Mouse (Mus musculus) embryonic facial prominence, embryonic 14.5 days (tissue): ENCODE measurements at regions not wholly inside any gene's neighbourhood (a gene's known extent, or its start where the extent isn't known, plus 50 kb on each side); places are given as distances from the start of the nearest gene placed in this dataset.
A peak's percentile ranks its signal among the peaks of the same experiment; 100 is the strongest.

Experiments
- ATAC-seq: fragments of 200-750 bp; cut with Nextera tagmentation; 2 replicates; pipeline ENCODE4 v1.8.0; 2017; ENCODE audit warnings: low read depth, moderate number of reproducible peaks, moderate TSS enrichment
- DNase-seq: peaks from one replicate; pipeline ENCODE4 v3.0.0-alpha.2; 2015; ENCODE audit warnings: low spot score
- H3K27ac ChIP-seq: fragments of 300-500 bp; sonication (generic); replicated peaks from 2 replicates; pipeline ENCODE4 v1.5.1; 2014; ENCODE audit warnings: low read depth, mild to moderate bottlenecking, low read length, moderate library complexity
- H3K27me3 ChIP-seq: fragments of 300-500 bp; sonication (generic); replicated peaks from 2 replicates; pipeline ENCODE4 v1.6.1; 2014; ENCODE audit warnings: low read length; ENCODE audit not compliant: control insufficient read depth, insufficient read depth
- H3K36me3 ChIP-seq: fragments of 300-500 bp; sonication (generic); 2 replicates; pipeline ENCODE4 v1.6.1; 2014; ENCODE audit warnings: low read length, mixed read lengths; ENCODE audit not compliant: control insufficient read depth, insufficient read depth
- H3K4me1 ChIP-seq: fragments of 300-500 bp; sonication (generic); 2 replicates; pipeline ENCODE4 v1.6.1; 2014; ENCODE audit warnings: antibody characterized with exemption, low read length; ENCODE audit not compliant: control insufficient read depth, insufficient read depth
- H3K4me2 ChIP-seq: fragments of 300-500 bp; sonication (generic); 2 replicates; pipeline ENCODE4 v1.6.1; 2014; ENCODE audit warnings: low read depth, mild to moderate bottlenecking, low read length, moderate library complexity, mixed read lengths
- H3K4me3 ChIP-seq: fragments of 300-500 bp; sonication (generic); 2 replicates; pipeline ENCODE4 v1.5.1; 2014; ENCODE audit warnings: low read depth, mild to moderate bottlenecking, low read length
- H3K9ac ChIP-seq: fragments of 300-500 bp; sonication (generic); 2 replicates; pipeline ENCODE4 v1.6.1; 2014; ENCODE audit warnings: low read depth, mild to moderate bottlenecking, low read length, moderate library complexity, mixed read lengths
- H3K9me3 ChIP-seq: fragments of 300-500 bp; sonication (generic); 2 replicates; pipeline ENCODE4 v1.6.1; 2016; ENCODE audit warnings: low read length; ENCODE audit not compliant: control insufficient read depth
- WGBS: fragments of 180-500 bp; shearing (Covaris S2); extraction: QIAGEN DNeasy Blood & Tissue Kit; methylation state at CpG from one replicate; pipeline ENCODE4 v1.1.7; 2014; 5-methylcytosine and 5-hydroxymethylcytosine counted together

DNA sequence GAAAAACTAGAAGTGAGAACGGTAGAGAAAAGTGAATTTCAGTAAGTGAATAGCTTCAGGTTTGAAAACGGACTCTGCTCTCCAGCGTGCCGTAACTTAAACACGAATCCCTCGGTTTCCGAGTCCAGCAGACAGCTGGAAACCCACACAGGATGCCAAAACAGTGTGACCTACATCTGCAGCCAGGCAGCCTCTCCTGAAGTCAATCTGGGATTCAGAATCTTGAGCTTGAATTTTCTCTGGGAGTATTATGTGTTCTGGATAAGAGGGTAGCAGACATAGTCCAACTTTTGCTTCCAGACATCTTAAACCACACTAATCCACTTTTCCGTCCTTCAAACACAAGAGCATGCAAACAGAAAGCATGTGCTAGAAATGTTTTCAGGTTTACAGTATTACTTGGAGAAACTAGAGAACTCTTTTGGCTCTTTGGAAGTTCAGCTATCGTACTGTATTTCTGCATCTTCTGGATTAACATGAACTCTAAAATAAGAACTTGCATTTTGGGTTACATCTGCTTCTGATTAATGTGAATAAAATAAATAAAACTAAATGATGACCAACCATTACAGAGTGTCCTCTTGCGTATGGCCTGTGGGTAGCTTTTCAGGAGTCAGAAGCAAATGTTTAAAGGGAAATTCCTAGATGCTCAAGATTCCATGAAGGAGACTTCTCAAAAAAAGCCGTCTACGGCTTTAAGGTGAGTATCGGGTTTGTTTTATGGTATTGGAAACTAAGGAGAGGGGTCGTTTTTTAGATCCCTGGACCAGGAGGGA is 89.4 kb upstream of the Spats2l start:
- Histone ChIP-seq H3K9ac (no peak overlapping the region), H3K27me3 (no peaks in the 10 kb centered on the region), H3K9me3 (no peaks in the 10 kb centered on the region), H3K4me3 (no peak overlapping the region), H3K27ac (peak overlapping the region; percentile 70), H3K4me2 (no peak overlapping the region), H3K4me1 (0 out of 2 replicates have a peak, but pooled peaks cover 6% of the 10 kb centered on the region), H3K36me3 (no peaks in the 10 kb centered on the region)
- ATAC-seq (peak; percentile 74), DNase-seq (peak; percentile 90)
- 36% methylated on average over 14 of the region's 14 CpGs for WGBS

DNA sequence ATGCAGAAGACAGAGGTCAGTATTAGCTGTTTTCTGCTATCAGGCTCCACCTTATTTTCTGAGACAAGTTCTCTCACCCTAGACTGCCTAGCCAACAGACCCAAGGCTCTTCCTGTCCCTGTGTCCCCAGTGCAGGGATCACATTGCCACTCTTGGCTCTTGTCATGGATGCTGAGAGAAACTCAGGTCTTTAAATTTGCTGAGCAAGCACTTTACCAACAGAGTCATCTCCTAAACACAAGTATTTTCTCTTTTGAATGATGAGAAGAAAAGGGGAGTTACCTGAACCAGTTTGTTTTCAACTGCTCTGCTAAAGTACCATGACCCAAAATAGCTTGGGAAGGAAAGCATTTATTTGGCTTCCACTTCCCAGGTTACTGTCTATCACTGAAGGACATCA is 84.7 kb upstream of the Spats2l start:
- Histone ChIP-seq H3K4me1 (0 out of 2 replicates have a peak, but pooled peaks cover 6% of the 10 kb centered on the region), H3K9ac (no peak overlapping the region), H3K27ac (no peak overlapping the region), H3K4me3 (no peak overlapping the region), H3K4me2 (no peak overlapping the region), H3K36me3 (no peaks in the 10 kb centered on the region), H3K9me3 (no peaks in the 10 kb centered on the region), H3K27me3 (no peaks in the 10 kb centered on the region)
- no peak for DNase-seq
- ATAC-seq = no peak

DNA sequence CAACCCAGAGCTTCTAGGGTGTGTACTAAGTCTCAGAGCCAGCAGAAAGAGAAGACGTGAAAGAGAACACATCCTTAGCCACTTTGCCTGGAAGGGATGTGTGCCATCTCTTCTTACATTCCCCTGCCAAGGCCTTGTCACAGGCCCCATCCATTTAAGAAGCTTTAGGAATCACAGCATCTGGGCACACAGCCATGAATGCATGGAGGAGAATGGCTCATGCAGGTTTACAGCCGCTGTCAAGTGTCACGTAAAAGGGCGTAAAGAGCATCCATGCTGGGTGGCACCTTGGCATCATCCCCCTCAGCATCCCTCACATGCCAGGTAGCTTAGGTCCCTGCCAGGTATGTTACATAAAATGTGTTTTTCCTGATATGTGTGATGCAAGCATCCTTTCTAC is 66.1 kb upstream of the Spats2l start:
- no peaks in the 10 kb centered on the region for H3K27me3 ChIP-seq
- no peak for ATAC-seq
- peak; percentile 67 for DNase-seq
- no peak overlapping the region for H3K4me2 ChIP-seq
- H3K9ac ChIP-seq = no peak overlapping the region
- no peaks in the 10 kb centered on the region for H3K9me3 ChIP-seq
- H3K36me3 ChIP-seq = no peaks in the 10 kb centered on the region
- H3K4me3 ChIP-seq = no peak overlapping the region
- WGBS = 72% methylated on average over 4 of the region's 4 CpGs
- peaks cover 10% of the 10 kb centered on the region; the same call in 1 of the 2 replicates for H3K4me1 ChIP-seq
- H3K27ac ChIP-seq = no peak overlapping the region; the same call in 1 of the 2 replicates

DNA sequence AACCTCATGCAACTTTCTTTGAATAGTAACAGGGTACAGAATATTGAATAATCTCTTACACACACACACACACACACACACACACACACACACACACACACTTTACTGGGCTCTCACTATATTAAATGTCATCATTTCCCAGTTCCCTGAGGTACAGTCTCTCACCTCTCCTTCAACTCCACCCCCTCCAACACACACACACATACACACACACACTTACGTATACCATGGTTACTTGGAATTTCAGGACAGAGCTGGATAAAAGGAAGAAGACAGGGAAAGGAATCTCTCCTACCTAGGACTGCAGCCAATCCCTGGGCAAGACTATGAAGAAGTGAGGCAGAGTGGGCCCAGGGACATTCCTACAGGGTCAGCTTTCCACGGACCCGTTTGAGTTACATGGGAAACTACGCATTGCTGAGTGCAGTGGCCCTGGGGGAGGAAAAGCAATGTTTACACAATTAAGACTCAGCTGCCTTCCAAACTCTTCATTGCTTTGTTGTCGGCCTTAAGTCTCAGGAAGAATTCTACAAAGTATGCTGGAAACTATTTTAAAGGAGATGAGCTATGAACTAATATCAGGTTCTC is 61.0 kb upstream of the Spats2l start:
- H3K9me3 ChIP-seq = no peaks in the 10 kb centered on the region
- 29% methylated on average over 5 of the region's 5 CpGs for WGBS
- H3K36me3 ChIP-seq = no peaks in the 10 kb centered on the region
- H3K9ac ChIP-seq = no peak overlapping the region
- no peak overlapping the region for H3K4me3 ChIP-seq
- ATAC-seq (0 out of 2 replicates have a peak, but pooled peaks have one; percentile 53), DNase-seq (peak; percentile 60)
- H3K4me1 ChIP-seq = peaks cover 8% of the 10 kb centered on the region; the same call in 1 of the 2 replicates
- H3K27ac ChIP-seq = 0 out of 2 replicates have a peak overlapping the region, but pooled peaks have one; percentile 31
- no peak overlapping the region for H3K4me2 ChIP-seq
- no peaks in the 10 kb centered on the region for H3K27me3 ChIP-seq

DNA sequence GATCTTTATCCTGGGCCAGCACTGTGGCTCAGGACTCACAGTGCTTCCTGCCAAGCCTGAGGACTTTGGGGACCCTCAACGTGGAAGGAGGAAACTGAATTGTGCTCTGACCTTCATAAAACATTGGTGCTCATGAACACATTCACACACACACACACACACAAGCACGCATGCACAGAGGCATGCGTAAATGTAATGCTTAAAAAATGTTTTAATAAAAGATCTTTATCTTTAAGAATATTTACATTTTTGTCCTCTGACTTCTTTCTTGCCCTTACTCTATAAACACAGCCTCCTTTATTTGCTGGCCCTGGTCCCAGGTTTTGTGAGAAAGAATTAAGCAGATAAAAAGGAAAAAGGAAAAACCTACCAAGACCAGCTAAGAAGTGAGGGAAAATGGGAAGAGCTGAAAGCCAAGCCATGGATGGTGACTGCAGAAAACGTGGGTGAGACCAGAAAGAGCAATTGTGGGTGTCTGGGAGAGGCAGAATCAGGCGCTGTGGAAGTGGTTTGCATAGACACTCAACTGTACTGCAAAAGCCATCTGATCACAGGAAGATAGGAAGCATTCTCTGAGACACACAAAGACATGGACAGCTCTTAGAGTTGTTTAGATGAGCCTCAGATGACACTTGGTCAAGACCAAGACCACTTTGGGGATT is 56.7 kb upstream of the Spats2l start:
- no peak overlapping the region; the same call in none of the 2 replicates for H3K27ac ChIP-seq
- no peaks in the 10 kb centered on the region for H3K9me3 ChIP-seq
- H3K36me3 ChIP-seq = no peaks in the 10 kb centered on the region
- no peaks in the 10 kb centered on the region for H3K27me3 ChIP-seq
- WGBS = 62% methylated on average over 5 of the region's 5 CpGs
- DNase-seq (peak; percentile 54), ATAC-seq (no peak)
- no peak overlapping the region for H3K4me2 ChIP-seq
- no peak overlapping the region for H3K4me3 ChIP-seq
- peaks cover 5% of the 10 kb centered on the region; the same call in 1 of the 2 replicates for H3K4me1 ChIP-seq
- H3K9ac ChIP-seq = no peak overlapping the region

DNA sequence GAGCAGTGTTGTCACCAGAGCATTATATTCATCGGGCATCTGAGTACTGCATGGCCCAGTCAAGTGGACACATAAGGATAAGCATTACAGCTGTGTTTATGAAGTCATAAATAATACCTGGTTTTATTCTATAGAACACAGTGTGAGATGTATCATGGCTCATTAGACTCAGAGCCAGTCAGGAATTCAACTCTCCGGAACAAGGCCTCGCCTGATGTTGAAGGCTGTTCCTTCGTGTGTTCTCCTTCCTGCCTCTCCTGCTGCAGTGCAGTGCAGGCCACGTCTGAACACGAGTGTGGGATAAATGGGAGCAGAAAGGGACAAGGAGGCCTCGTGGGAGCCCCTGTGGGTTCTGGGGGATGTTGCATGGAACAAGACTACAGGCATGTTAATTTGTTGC is 55.6 kb upstream of the Spats2l start:
- Histone ChIP-seq H3K36me3 (no peaks in the 10 kb centered on the region), H3K4me3 (no peak overlapping the region), H3K4me2 (no peak overlapping the region), H3K4me1 (no peaks in the 10 kb centered on the region), H3K9me3 (no peaks in the 10 kb centered on the region), H3K9ac (no peak overlapping the region), H3K27me3 (no peaks in the 10 kb centered on the region), H3K27ac (no peak overlapping the region)
- ATAC-seq (no peak), DNase-seq (no peak)
- 63% methylated on average over 7 of the region's 7 CpGs for WGBS
